Mouse (Mus musculus): ENCODE results near the gene Sart1. TPM values are rescaled to one million over a fixed set of nuclear protein-coding genes. Genes with fewer than 3 reads are reported as not detected.

Gene Sart1
- polyA plus RNA-seq (2014; fragmentation: Illumina TruSeq; extraction: RNeasy Lipid Tissue Mini Kit (QIAGEN cat#74804); ENCODE audit: low read depth, low replicate concordance) = 2.6 TPM

GRCm38 (mm10) chr19:5388588-5389242 lies at the start of gene Sart1:
Sart1 (minus strand) TSS chr19:5388703.

GRCm38 (mm10) chr19:5424782-5425741 lies 36.6 kb upstream of the Sart1 start, which contains the start of the genes Drap1 and AI837181:
Drap1 (minus strand) TSS chr19:5424979.
AI837181 (plus strand) TSS chr19:5425144.

GRCm38 (mm10) chr19:5402293-5402692 lies 13.8 kb upstream of the Sart1 start, which contains the start of gene Tsga10ip:
Tsga10ip (minus strand) TSS chr19:5402526.

DNA sequence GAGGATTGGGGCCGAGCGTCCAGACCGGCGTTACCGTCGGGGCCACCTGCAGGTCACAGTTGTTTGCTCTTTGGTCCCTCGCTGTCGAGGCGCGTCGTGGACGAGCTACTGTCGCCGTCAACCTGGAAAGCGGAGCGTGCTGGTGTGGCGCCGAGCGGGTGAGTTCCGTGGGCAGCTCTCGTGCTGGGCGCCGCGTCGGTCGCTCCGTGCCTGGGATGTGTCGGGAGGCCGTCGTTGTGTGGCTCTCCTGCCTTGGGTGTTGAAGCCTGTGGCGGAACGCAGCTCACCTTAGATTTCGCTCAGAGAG lies 21.5 kb downstream of the Sart1 start, which contains the start of gene Banf1:
Gene Banf1, minus strand, starts transcription at position 116 of the 307 bp plus-strand sequence.

GRCm38 (mm10) chr19:5366175-5367052 lies 22.1 kb downstream of the Sart1 start, which contains the start of gene Eif1ad:
Eif1ad (plus strand) TSS chr19:5366741.

DNA sequence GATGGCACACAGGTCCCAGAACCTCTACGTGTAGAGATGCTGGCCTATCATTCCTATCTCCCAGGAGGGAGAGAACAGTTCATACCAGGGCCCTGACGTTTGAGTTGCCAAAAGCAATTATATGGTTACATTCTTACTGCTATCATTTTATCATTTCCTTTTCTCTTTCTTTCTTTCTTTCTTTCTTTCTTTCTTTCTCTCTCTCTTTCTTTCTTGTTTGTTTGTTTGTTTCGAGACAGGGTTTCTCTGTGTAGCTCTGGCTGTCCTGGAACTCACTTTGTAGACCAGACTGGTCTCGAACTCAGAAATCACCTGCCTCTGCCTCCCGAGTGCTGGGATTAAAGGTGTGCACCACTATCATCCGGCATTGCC lies 39.0 kb downstream of the Sart1 start, which contains the start of gene Cst6:
Gene Cst6, minus strand, starts transcription at position 73 of the 372 bp plus-strand sequence.

GRCm38 (mm10) chr19:5335441-5335840 lies 53.1 kb downstream of the Sart1 start, which contains the start of gene Catsper1:
Catsper1 (plus strand) TSS chr19:5335741.

Other genes starting within 250 kb of the Sart1 start
- 3.0 TPM for gene Pacs1, start 115.6 kb downstream of the Sart1 start, polyA plus RNA-seq (2014; fragmentation: Illumina TruSeq; extraction: RNeasy Lipid Tissue Mini Kit (QIAGEN cat#74804); ENCODE audit: low read depth, low replicate concordance)
- 39.8 TPM for gene Sf3b2, start 93.2 kb downstream of the Sart1 start, polyA plus RNA-seq (2014; fragmentation: Illumina TruSeq; extraction: RNeasy Lipid Tissue Mini Kit (QIAGEN cat#74804); ENCODE audit: low read depth, low replicate concordance)
- gene Gal3st3, start 90.4 kb downstream of the Sart1 start, polyA plus RNA-seq (2014; fragmentation: Illumina TruSeq; extraction: RNeasy Lipid Tissue Mini Kit (QIAGEN cat#74804); ENCODE audit: low read depth, low replicate concordance) = not detected
- not detected for gene Catsper1, start 53.0 kb downstream of the Sart1 start, polyA plus RNA-seq (2014; fragmentation: Illumina TruSeq; extraction: RNeasy Lipid Tissue Mini Kit (QIAGEN cat#74804); ENCODE audit: low read depth, low replicate concordance)
- not detected for gene Cst6, start 39.1 kb downstream of the Sart1 start, polyA plus RNA-seq (2014; fragmentation: Illumina TruSeq; extraction: RNeasy Lipid Tissue Mini Kit (QIAGEN cat#74804); ENCODE audit: low read depth, low replicate concordance)
- gene Eif1ad, start 22.0 kb downstream of the Sart1 start, polyA plus RNA-seq (2014; fragmentation: Illumina TruSeq; extraction: RNeasy Lipid Tissue Mini Kit (QIAGEN cat#74804); ENCODE audit: low read depth, low replicate concordance) = 12.6 TPM
- 4.6 TPM for gene Banf1, start 21.5 kb downstream of the Sart1 start, polyA plus RNA-seq (2014; fragmentation: Illumina TruSeq; extraction: RNeasy Lipid Tissue Mini Kit (QIAGEN cat#74804); ENCODE audit: low read depth, low replicate concordance)
- gene Tsga10ip, start 13.8 kb upstream of the Sart1 start, polyA plus RNA-seq (2014; fragmentation: Illumina TruSeq; extraction: RNeasy Lipid Tissue Mini Kit (QIAGEN cat#74804); ENCODE audit: low read depth, low replicate concordance) = not detected
- gene Drap1, start 36.3 kb upstream of the Sart1 start, polyA plus RNA-seq (2014; fragmentation: Illumina TruSeq; extraction: RNeasy Lipid Tissue Mini Kit (QIAGEN cat#74804); ENCODE audit: low read depth, low replicate concordance) = 3.4 TPM
- 0.38 TPM for gene AI837181, start 36.4 kb upstream of the Sart1 start, polyA plus RNA-seq (2014; fragmentation: Illumina TruSeq; extraction: RNeasy Lipid Tissue Mini Kit (QIAGEN cat#74804); ENCODE audit: low read depth, low replicate concordance)
- gene Fosl1, start 58.8 kb upstream of the Sart1 start, polyA plus RNA-seq (2014; fragmentation: Illumina TruSeq; extraction: RNeasy Lipid Tissue Mini Kit (QIAGEN cat#74804); ENCODE audit: low read depth, low replicate concordance) = not detected
- 1.2 TPM for gene Ccdc85b, start 69.2 kb upstream of the Sart1 start, polyA plus RNA-seq (2014; fragmentation: Illumina TruSeq; extraction: RNeasy Lipid Tissue Mini Kit (QIAGEN cat#74804); ENCODE audit: low read depth, low replicate concordance)
- gene Fibp, start 71.9 kb upstream of the Sart1 start, polyA plus RNA-seq (2014; fragmentation: Illumina TruSeq; extraction: RNeasy Lipid Tissue Mini Kit (QIAGEN cat#74804); ENCODE audit: low read depth, low replicate concordance) = 5.7 TPM
- not detected for gene Ctsw, start 79.8 kb upstream of the Sart1 start, polyA plus RNA-seq (2014; fragmentation: Illumina TruSeq; extraction: RNeasy Lipid Tissue Mini Kit (QIAGEN cat#74804); ENCODE audit: low read depth, low replicate concordance)
- 0.60 TPM for gene Efemp2, start 85.3 kb upstream of the Sart1 start, polyA plus RNA-seq (2014; fragmentation: Illumina TruSeq; extraction: RNeasy Lipid Tissue Mini Kit (QIAGEN cat#74804); ENCODE audit: low read depth, low replicate concordance)
- gene Mus81, start 99.7 kb upstream of the Sart1 start, polyA plus RNA-seq (2014; fragmentation: Illumina TruSeq; extraction: RNeasy Lipid Tissue Mini Kit (QIAGEN cat#74804); ENCODE audit: low read depth, low replicate concordance) = 0.69 TPM
- 183 TPM for gene Cfl1, start 101.8 kb upstream of the Sart1 start, polyA plus RNA-seq (2014; fragmentation: Illumina TruSeq; extraction: RNeasy Lipid Tissue Mini Kit (QIAGEN cat#74804); ENCODE audit: low read depth, low replicate concordance)
- not detected for gene 1700020D05Rik, start 115.1 kb upstream of the Sart1 start, polyA plus RNA-seq (2014; fragmentation: Illumina TruSeq; extraction: RNeasy Lipid Tissue Mini Kit (QIAGEN cat#74804); ENCODE audit: low read depth, low replicate concordance)
- 0.25 TPM for gene Snx32, start 121.8 kb upstream of the Sart1 start, polyA plus RNA-seq (2014; fragmentation: Illumina TruSeq; extraction: RNeasy Lipid Tissue Mini Kit (QIAGEN cat#74804); ENCODE audit: low read depth, low replicate concordance)
- gene Ovol1, start 171.9 kb upstream of the Sart1 start, polyA plus RNA-seq (2014; fragmentation: Illumina TruSeq; extraction: RNeasy Lipid Tissue Mini Kit (QIAGEN cat#74804); ENCODE audit: low read depth, low replicate concordance) = 5.6 TPM
- gene Ap5b1, start 179.3 kb upstream of the Sart1 start, polyA plus RNA-seq (2014; fragmentation: Illumina TruSeq; extraction: RNeasy Lipid Tissue Mini Kit (QIAGEN cat#74804); ENCODE audit: low read depth, low replicate concordance) = not detected
- gene Rnaseh2c, start 213.2 kb upstream of the Sart1 start, polyA plus RNA-seq (2014; fragmentation: Illumina TruSeq; extraction: RNeasy Lipid Tissue Mini Kit (QIAGEN cat#74804); ENCODE audit: low read depth, low replicate concordance) = 1.0 TPM
- gene Kat5, start 221.5 kb upstream of the Sart1 start, polyA plus RNA-seq (2014; fragmentation: Illumina TruSeq; extraction: RNeasy Lipid Tissue Mini Kit (QIAGEN cat#74804); ENCODE audit: low read depth, low replicate concordance) = 19.7 TPM
- 0.66 TPM for gene Rela, start 248.8 kb upstream of the Sart1 start, polyA plus RNA-seq (2014; fragmentation: Illumina TruSeq; extraction: RNeasy Lipid Tissue Mini Kit (QIAGEN cat#74804); ENCODE audit: low read depth, low replicate concordance)